Mouse (Mus musculus) midbrain, embryonic 11.5 days (tissue): ENCODE measurements around the gene Pex7. TPM values are rescaled to one million over a fixed set of nuclear protein-coding genes. Genes with fewer than 3 reads are reported as not detected.

ENCODE experiments used
- ATAC-seq: fragments of 200-750 bp; cut with Nextera tagmentation; 2 replicates; pipeline ENCODE4 v1.8.0; 2017; ENCODE audit warnings: moderate TSS enrichment, moderate library complexity; ENCODE audit not compliant: low FRiP score
- DNase-seq: peaks from one replicate; pipeline ENCODE4 v3.0.0; 2015; ENCODE audit warnings: low spot score; ENCODE audit errors: missing footprints
- H3K27ac ChIP-seq: fragments of 300-500 bp; sonication (generic); 2 replicates; pipeline ENCODE4 v1.5.1; 2014; ENCODE audit warnings: low read depth, low read length
- H3K27me3 ChIP-seq: fragments of 300-500 bp; sonication (generic); 2 replicates; pipeline ENCODE4 v1.6.1; 2014; ENCODE audit warnings: mild to moderate bottlenecking, low read length, moderate library complexity, mixed read lengths; ENCODE audit not compliant: control insufficient read depth, insufficient read depth
- H3K36me3 ChIP-seq: fragments of 300-500 bp; sonication (generic); 2 replicates; pipeline ENCODE4 v1.6.1; 2014; ENCODE audit warnings: mild to moderate bottlenecking, low read length, moderate library complexity, mixed read lengths; ENCODE audit not compliant: control insufficient read depth, insufficient read depth
- H3K4me1 ChIP-seq: fragments of 300-500 bp; sonication (generic); 2 replicates; pipeline ENCODE4 v1.6.1; 2014; ENCODE audit warnings: low read length; ENCODE audit not compliant: control insufficient read depth, insufficient read depth
- H3K4me2 ChIP-seq: fragments of 300-500 bp; sonication (generic); 2 replicates; pipeline ENCODE4 v1.6.1; 2014; ENCODE audit warnings: mild to moderate bottlenecking, moderate library complexity
- H3K4me3 ChIP-seq: fragments of 300-500 bp; sonication (generic); 2 replicates; pipeline ENCODE4 v1.5.1; 2014; ENCODE audit warnings: low read depth, low read length
- H3K9ac ChIP-seq: fragments of 300-500 bp; sonication (generic); 2 replicates; pipeline ENCODE4 v1.6.1; 2014; ENCODE audit warnings: low read length
- H3K9me3 ChIP-seq: fragments of 300-500 bp; sonication (generic); 2 replicates; pipeline ENCODE4 v1.6.1; 2016; ENCODE audit warnings: low read length; ENCODE audit not compliant: control insufficient read depth
- WGBS: fragments of 180-500 bp; shearing (Covaris S2); extraction: QIAGEN DNeasy Blood & Tissue Kit; methylation state at CpG from one replicate; pipeline ENCODE4 v1.1.7; 2014; 5-methylcytosine and 5-hydroxymethylcytosine counted together
- polyA plus RNA-seq: library from polyadenylated mRNA; unstranded; fragments of >200 nt; fragmentation: Nextera tagmentation; extraction: Ambion mirVana; gene quantifications from 2 replicates; pipeline ENCODE4 v1.2.1, GENCODE M21; 2014

The Pex7 gene
- polyA plus RNA-seq, 1 experiment from 2014 or later: 33.6 TPM

DNA sequence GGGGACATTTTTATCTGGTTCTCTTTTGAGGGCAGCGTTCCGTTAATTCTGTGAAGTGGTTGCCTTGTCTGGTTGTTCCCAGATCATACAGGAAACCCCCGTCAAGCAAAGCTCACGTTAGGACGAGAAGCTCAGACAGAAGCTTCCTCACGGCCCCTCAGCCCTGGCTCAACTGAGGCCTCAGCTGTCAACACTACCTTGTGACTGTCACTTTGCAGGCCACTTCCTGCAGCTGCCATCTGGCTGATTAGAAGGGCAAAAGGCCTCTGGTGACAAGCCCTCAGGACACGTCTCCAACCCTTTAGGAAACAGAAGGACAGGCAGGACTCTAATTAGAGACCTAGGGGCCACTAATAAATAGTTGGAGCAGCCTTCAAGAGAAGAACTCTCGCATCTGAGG lies 92.1 kb downstream of the Pex7 start:
- Histone ChIP-seq H3K4me1 (no peaks in the 10 kb centered on the region), H3K27me3 (no peaks in the 10 kb centered on the region), H3K4me2 (no peak overlapping the region), H3K27ac (no peak overlapping the region), H3K9me3 (no peaks in the 10 kb centered on the region), H3K9ac (no peak overlapping the region), H3K4me3 (no peak overlapping the region), H3K36me3 (no peaks in the 10 kb centered on the region)
- 56% methylated on average over 8 of the region's 8 CpGs for WGBS
- DNase-seq: no peak
- no peak for ATAC-seq

DNA sequence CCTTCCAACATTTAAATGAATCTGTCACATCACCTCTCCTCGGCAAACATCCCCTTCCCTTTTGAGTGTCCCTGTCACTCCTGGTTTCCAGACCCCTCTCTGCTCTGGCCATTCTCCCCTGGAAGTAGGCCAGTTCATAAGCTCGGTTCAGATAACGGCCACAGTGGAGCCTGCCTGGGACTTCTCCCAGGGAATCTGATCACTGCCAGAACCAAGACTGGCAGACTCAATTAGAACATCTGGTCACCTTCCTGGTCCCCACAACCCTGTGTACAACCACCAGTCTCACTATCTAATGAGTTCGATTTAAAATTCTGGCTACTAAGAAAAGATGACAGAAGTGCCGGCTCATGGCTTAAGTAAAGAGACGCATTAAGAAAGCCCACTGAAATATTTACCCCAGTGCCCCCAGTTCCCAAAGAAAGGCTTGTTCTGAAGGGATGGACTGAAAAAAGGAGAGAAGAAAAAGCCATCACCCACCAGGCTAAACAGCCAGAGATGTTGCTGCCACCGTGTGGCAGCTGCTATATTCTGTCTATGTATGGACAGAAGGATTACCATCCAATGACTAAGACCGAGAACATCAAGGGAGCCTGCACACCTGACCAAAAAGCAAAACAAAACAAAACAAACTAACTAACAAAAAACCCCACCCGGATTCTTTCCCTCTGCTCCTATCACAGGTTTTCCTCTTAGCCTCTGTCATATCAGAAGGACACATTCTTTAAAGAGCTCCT lies 95.9 kb downstream of the Pex7 start:
- no peak overlapping the region for H3K4me2 ChIP-seq
- H3K9ac ChIP-seq: no peak overlapping the region
- H3K27me3 ChIP-seq: no peaks in the 10 kb centered on the region
- H3K4me3 ChIP-seq: no peak overlapping the region
- no peak for ATAC-seq
- H3K4me1 ChIP-seq: no peaks in the 10 kb centered on the region
- WGBS: 63% methylated on average over 9 of the region's 9 CpGs
- H3K9me3 ChIP-seq: no peaks in the 10 kb centered on the region
- no peak overlapping the region for H3K27ac ChIP-seq
- peak; percentile 86 for DNase-seq
- H3K36me3 ChIP-seq: no peaks in the 10 kb centered on the region

DNA sequence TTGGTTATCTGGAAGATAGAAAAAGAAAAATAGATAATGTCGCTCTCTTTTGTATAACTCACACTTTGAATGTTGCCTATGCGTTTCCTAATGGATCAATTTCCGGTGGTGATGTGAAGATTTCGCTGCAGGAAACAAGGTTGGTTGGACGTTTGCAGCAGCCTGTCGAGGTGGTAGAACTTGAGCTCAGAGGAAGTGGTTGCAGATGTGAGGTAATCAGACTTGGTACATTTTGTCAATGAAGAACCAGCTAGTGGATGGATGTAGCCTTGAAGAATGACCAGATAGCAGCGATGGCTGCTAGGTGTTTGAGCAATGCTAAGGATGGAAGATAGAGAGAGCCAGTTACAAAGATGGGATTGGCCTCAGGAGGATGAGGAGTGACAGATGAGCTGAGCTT lies 102.7 kb downstream of the Pex7 start:
- ATAC-seq (no peak), DNase-seq (no peak)
- no peaks in the 10 kb centered on the region for H3K4me1 ChIP-seq
- no peaks in the 10 kb centered on the region for H3K27me3 ChIP-seq
- H3K9me3 ChIP-seq: no peaks in the 10 kb centered on the region
- 89% methylated on average over 7 of the region's 7 CpGs for WGBS
- no peak overlapping the region for H3K4me2 ChIP-seq
- no peak overlapping the region for H3K27ac ChIP-seq
- H3K4me3 ChIP-seq: no peak overlapping the region
- H3K36me3 ChIP-seq: no peaks in the 10 kb centered on the region
- no peak overlapping the region for H3K9ac ChIP-seq

Other genes with a start within 250 kb of the Pex7 start
- gene Il20ra, start 195.1 kb downstream of the Pex7 start, polyA plus RNA-seq: 0.14 and 0.22 TPM in 2 replicates
- 0.63 and 0.68 TPM in 2 replicates for gene Slc35d3, start 56.2 kb downstream of the Pex7 start, polyA plus RNA-seq
- 0.51 and 1.0 TPM in 2 replicates for gene Map3k5, start 26.8 kb upstream of the Pex7 start, polyA plus RNA-seq
- 5.6 and 6.3 TPM in 2 replicates for gene Map7, start 240.8 kb upstream of the Pex7 start, polyA plus RNA-seq